Comparison of ENCODE assay signal across 17 mouse cellular contexts in the genomic region with DNA sequence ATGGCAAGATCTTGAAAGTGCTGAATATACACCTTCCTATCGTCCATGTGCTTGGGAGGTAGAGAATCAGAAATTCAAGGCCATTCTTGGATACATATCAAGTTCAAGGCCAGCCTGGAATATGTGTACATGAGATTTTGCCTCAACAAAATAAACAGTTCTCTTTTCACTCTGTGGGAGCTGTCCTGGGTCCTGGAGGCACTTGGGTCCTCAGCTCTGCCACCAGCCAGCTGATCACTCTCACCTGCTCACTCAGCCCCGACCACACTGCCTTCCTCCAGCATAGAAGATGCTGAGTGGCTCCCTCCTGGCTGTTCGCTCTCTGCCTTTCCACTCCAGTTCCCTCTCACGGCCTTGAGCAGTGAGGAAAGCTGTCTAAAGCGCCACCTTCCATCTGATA.
DNase-seq lines count a peak whose midpoint lies in the region; ATAC-seq and TF ChIP-seq lines count a peak whose summit lies in the region.
"Had no signal": no experiment of that assay in that cellular context is flagged by ENCODE, and none has a peak within 500 bp of the region (broad histone marks: within the 10 kb centered on the region; RNA-seq: fewer than 3 reads in every experiment).

No protein-coding gene starts in this region.

- no peak for TF ChIP-seq POLR2A in myocyte (IDR thresholded peaks at IDR 0.05; ENCODE audit: insufficient read length, low read depth)

- no peak for TF ChIP-seq CTCF in lung, embryonic 14.5 days (IDR thresholded peaks at IDR 0.05; ENCODE audit: low read depth)

- H3ac ChIP-seq in myocyte (ENCODE audit: control insufficient read depth, insufficient read length), result no peak overlapping the region

- ATAC-seq in lung, embryonic 14.5 days (ENCODE audit: insufficient read depth), result no peak
- ATAC-seq: forebrain, embryonic 14.5 days; intestine, embryonic 15.5 days; midbrain, embryonic 13.5 days had no signal

- DNase-seq in adrenal gland, postnatal 10 days, result peak; percentile 36
- DNase-seq in adrenal gland, adult 18-20 months (ENCODE audit: low spot score in 2 of 2), result no peak
- DNase-seq in lung, embryonic 14.5 days, result peak; percentile 66
- DNase-seq in lung, adult 18-20 months, result no peak
- DNase-seq in adipocyte (ENCODE audit: low spot score), result peak; percentile 43
- no peak for DNase-seq in layer of hippocampus, adult 9-10 months (ENCODE audit: low spot score)
- no peak for DNase-seq in cerebellum, adult 11-12 months
- DNase-seq: cerebellum, postnatal 25 days; heart, adult 11 months had no signal

- H3K79me2 ChIP-seq in myocyte (ENCODE audit: control insufficient read depth, insufficient read depth), result no peaks in the 10 kb centered on the region

- H3K27ac ChIP-seq in lung, embryonic 14.5 days (ENCODE audit: low read depth), result no peak overlapping the region
- H3K27ac ChIP-seq: heart, embryonic 15.5 days; intestine, embryonic 15.5 days; limb, embryonic 12.5 days; liver, embryonic 15.5 days; macrophage; midbrain, embryonic 13.5 days had no signal

- WGBS in lung, embryonic 14.5 days, result 49% methylated on average over 5 of the region's 5 CpGs

- H3K36me3 ChIP-seq in lung, embryonic 14.5 days (ENCODE audit: insufficient read depth), result no peaks in the 10 kb centered on the region
- H3K36me3 ChIP-seq in myocyte (ENCODE audit: control insufficient read depth, insufficient read depth), result no peaks in the 10 kb centered on the region
- H3K36me3 ChIP-seq: heart, embryonic 15.5 days; intestine, embryonic 15.5 days; limb, embryonic 12.5 days; liver, embryonic 15.5 days; midbrain, embryonic 13.5 days had no signal

- H3K4me2 ChIP-seq in lung, embryonic 14.5 days, result no peak overlapping the region
- H3K4me2 ChIP-seq in myocyte (ENCODE audit: low read depth), result no peak overlapping the region
- H3K4me2 ChIP-seq: heart, embryonic 15.5 days; intestine, embryonic 15.5 days; limb, embryonic 12.5 days; liver, embryonic 15.5 days; midbrain, embryonic 13.5 days had no signal

- no peak overlapping the region for H3K9ac ChIP-seq in lung, embryonic 14.5 days
- H3K9ac ChIP-seq: heart, embryonic 15.5 days; intestine, embryonic 15.5 days; limb, embryonic 12.5 days; liver, embryonic 15.5 days; midbrain, embryonic 13.5 days had no signal

- H3K9me3 ChIP-seq in lung, embryonic 14.5 days (ENCODE audit: low read depth, low read length), result no peaks in the 10 kb centered on the region
- H3K9me3 ChIP-seq: heart, embryonic 15.5 days; intestine, embryonic 15.5 days; limb, embryonic 12.5 days; liver, embryonic 15.5 days; midbrain, embryonic 13.5 days had no signal

- no peaks in the 10 kb centered on the region for H3K27me3 ChIP-seq in lung, embryonic 14.5 days (ENCODE audit: insufficient read depth, low read length)
- H3K27me3 ChIP-seq in myocyte (ENCODE audit: control insufficient read depth, insufficient read depth, insufficient read length), result peaks cover 17% of the 10 kb centered on the region

- no peak overlapping the region for H3K4me3 ChIP-seq in lung, embryonic 14.5 days (ENCODE audit: low read depth, low read length)
- no peak overlapping the region for H3K4me3 ChIP-seq in myocyte
- H3K4me3 ChIP-seq: heart, embryonic 15.5 days; intestine, embryonic 15.5 days; limb, embryonic 12.5 days; liver, embryonic 15.5 days; midbrain, embryonic 13.5 days had no signal

- no peaks in the 10 kb centered on the region for H3K4me1 ChIP-seq in lung, embryonic 14.5 days (ENCODE audit: insufficient read depth)
- H3K4me1 ChIP-seq: intestine, embryonic 15.5 days; liver, embryonic 15.5 days had no signal

TF ChIP-seq in myocyte, 11 proteins besides CTCF, POLR2A, EP300 and RAD21:
- no peak for TF ChIP-seq USF1 (IDR thresholded peaks at IDR 0.05; ENCODE audit: low read depth)
- TF ChIP-seq REST (IDR thresholded peaks at IDR 0.05; ENCODE audit: insufficient read depth, insufficient read length), result peak; percentile 79

Comparison
In these comparisons a context has a peak if more than half of its experiments do, and no peak if none do; other contexts are left out.
1. DNase-seq: peak in adrenal gland, postnatal 10 days (single experiment), lung, embryonic 14.5 days (single experiment) and adipocyte (single experiment); none in adrenal gland, adult 18-20 months (0 of 2), lung, adult 18-20 months (0 of 2), layer of hippocampus, adult 9-10 months (single experiment) and cerebellum, adult 11-12 months (single experiment).